Mouse (Mus musculus) thymus, postnatal 10 days (tissue): ENCODE results near the gene Ism1.
A peak's percentile ranks its signal among the peaks of the same experiment; 100 is the strongest.

Source experiments
- DNase-seq, 2 experiments: peaks; one replicate each; pipeline ENCODE4 v3.0.0; 2021; ENCODE audit warnings: low spot score in 2 of 2

Ism1 gene

GRCm38 (mm10) chr2:139714206-139714605 lies 36.2 kb downstream of the Ism1 start:
- no peak for DNase-seq

DNA sequence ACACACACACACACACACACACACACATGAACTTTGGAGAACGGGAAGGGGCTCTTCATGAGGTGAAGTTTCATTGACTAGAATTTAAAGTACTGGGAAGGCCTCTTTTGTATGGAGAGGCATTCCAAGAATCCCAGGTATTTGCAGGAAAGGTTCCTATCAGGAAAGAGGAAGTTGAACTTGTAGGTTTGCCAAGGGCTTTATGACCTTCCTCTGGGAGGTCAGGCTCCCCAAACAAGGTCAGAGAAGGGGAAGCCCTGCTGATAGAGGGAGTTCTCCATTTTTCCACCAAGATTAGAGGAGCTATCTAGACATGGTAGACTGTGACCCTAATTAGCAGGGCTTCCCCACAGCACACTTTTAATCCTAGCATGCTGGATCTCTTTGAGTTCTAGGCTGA lies 39.8 kb downstream of the Ism1 start:
- no peak for DNase-seq

- DNase-seq: peak in 1 of 2 experiments; percentile 28
Observed at GRCm38 (mm10) chr2:139722700-139723099, 44.7 kb downstream of the Ism1 start.

GRCm38 (mm10) chr2:139723304-139723703 lies 45.3 kb downstream of the Ism1 start:
- no peak for DNase-seq

GRCm38 (mm10) chr2:139724202-139724838 lies 46.3 kb downstream of the Ism1 start:
- DNase-seq: no peak

GRCm38 (mm10) chr2:139725328-139725727 lies 47.4 kb downstream of the Ism1 start:
- no peak for DNase-seq

- DNase-seq: no peak
Observed at GRCm38 (mm10) chr2:139728060-139728459, 50.1 kb downstream of the Ism1 start.

DNA sequence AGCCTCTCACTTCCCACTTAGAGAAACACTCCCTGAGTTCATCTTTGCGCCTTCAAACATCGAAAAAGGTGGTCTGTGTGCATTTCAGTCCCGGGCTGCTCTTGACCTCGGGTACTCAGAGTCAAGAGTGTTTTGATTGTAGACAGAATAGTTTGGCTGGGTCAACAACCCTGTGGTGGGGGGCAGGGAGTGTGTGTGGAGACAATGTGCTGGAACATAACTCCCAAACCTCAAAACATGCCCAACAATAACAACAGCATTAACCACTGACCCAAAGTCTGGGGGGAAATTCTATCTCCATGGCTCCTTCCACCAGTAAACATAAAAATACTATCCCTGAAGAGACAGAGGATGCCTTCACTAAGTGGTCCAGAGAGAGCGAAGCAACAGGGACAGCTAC lies 51.4 kb downstream of the Ism1 start:
- no peak for DNase-seq

DNA sequence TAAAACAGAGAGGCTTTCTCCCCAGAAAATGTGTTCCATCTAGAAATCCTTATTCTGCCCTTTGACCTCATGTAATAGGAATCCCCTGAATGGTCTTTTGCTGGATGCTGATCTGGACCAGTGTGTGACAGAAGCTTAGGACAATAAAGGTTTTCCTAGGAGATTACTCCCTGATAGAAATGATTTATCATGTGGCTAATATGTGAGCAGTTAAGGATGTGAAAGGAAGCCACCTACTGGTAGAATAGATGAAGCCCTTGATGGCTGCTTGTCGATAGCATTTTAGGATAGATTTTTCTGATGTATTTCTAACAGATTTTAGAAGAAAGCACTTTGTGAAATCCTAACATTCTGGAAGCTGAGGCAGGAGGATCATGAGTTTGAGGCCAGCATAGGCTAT lies 64.4 kb downstream of the Ism1 start:
- no peak for DNase-seq

GRCm38 (mm10) chr2:139757021-139757420 lies 79.0 kb downstream of the Ism1 start:
- DNase-seq: no peak

GRCm38 (mm10) chr2:139757456-139757855 lies 79.5 kb downstream of the Ism1 start:
- DNase-seq: no peak

DNA sequence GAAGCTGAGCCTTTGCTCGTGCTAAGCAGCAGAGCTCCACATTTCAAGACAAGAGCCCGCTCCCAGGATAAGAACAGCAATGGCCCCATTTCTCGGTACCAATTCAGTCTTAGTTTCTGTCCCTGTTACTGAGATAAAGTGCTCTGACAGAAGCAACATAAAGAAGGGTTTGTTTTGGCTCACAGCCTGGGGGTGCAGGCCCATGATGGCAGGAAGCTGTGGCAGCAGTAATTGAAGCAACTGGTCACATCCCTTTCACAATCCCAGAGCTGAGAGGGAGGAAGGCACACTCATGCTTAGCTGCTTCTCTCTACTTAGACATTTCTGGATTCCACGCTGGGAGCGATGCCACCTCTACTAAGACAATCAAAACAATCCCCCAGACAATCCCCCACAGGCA lies 86.4 kb downstream of the Ism1 start:
- DNase-seq: no peak

DNA sequence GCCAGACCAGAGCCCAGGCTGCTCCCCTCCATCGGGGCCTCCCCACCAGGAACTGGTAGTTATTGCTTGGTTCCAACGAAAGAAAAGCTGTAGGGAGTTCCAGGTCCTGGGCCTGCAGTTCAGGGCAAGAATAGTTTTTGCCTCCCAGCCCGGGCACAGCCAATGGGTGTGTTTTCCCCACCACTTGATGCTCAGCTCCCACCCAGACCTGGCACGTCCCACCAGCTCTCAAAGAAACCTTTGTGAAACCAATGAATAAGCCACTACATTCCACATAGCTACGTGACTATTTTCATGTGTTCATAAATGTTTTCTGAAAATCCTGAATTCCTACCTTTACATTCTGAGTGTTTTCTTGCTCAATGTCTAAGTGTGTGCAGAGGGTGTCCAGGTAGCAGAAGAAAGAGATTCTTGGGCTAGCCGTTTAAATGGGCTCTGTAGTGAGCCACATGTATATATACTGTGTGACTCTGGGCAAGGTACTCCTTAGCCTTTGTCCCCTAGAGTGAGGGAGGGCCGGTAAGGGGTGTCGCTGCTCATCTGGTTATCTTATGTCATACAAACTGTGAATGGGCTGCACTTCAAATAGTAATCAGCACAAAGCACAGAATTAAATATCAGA lies 97.1 kb downstream of the Ism1 start:
- DNase-seq: no peak

DNA sequence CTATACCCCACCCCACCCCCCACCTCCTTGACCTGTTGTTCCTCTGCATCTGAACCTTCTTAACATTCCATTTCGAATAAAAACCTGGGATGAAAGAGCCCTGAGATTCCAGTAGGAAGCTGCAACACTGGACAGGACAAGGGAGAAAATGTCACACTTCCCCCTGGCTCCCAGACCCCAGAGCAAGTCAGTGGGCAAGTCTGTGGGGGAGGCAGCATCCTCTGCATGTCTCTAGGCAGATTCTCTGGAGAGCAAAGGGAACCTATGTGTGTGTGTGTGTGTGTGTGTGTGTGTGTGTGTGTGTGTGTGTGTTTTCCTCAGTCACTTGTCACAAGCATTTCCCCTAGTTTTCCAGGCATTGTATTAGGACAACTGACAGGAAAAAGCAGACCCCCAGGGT lies 98.7 kb downstream of the Ism1 start:
- no peak for DNase-seq

DNA sequence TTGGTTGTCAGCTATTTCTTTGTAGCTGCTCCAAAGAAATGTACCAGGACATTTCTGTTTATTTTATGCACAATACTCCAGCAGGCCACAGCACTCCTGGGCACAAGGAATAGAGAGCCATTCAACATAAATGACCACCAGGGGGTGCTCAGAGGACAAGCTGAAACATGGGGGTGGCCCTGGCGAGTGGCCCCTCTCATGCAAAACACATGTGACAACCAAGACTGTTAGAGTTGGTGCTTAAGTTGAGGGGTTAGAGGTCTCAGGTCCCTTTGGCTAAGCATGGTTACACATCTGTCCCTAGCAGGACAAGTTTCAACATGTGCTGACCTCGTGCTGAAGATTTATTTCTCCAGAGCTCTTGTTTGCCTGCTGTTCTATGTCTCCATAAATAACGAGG lies 100.3 kb downstream of the Ism1 start:
- DNase-seq: peak; percentile 16 to 71

GRCm38 (mm10) chr2:139783318-139783850 lies 105.4 kb downstream of the Ism1 start:
- DNase-seq: no peak

DNA sequence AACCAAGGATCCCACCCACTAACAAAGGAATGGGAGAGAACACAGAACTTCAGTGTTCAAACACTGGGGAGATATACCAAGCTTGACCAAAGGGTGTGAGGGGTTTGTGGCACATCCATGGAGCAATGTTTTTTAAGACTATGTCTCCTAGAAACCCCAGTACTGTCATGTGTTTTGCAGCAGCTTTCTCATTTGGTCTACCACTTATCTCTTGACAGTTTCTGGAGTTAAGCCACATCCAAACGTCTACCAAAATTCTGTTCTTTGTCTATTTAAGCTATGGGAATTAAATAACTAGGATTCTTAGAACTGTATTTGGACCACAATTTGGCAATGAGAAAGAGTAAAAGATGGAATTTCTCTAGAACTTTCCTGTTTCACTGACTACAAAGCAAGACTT lies 106.5 kb downstream of the Ism1 start:
- no peak for DNase-seq

GRCm38 (mm10) chr2:139784946-139785345 lies 107.0 kb downstream of the Ism1 start:
- DNase-seq: no peak

DNA sequence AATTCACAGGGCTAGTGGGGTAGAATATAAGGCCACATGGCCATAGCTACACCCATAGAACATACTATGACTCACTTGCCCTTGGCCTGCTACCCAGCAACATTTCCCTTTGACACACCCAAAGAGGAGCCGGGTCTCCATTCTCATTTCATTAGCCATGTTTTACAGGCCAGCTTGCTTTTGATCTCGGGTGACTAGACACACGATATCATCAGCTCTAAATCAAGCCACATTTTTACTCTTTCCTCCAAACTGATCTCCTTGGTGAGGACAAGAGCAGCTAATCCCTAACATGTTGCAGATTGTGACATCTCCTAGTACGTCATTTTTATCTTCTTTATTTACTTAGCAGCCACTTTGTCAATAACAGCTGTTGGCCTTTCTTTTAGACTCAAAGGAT lies 110.7 kb downstream of the Ism1 start:
- no peak for DNase-seq

DNA sequence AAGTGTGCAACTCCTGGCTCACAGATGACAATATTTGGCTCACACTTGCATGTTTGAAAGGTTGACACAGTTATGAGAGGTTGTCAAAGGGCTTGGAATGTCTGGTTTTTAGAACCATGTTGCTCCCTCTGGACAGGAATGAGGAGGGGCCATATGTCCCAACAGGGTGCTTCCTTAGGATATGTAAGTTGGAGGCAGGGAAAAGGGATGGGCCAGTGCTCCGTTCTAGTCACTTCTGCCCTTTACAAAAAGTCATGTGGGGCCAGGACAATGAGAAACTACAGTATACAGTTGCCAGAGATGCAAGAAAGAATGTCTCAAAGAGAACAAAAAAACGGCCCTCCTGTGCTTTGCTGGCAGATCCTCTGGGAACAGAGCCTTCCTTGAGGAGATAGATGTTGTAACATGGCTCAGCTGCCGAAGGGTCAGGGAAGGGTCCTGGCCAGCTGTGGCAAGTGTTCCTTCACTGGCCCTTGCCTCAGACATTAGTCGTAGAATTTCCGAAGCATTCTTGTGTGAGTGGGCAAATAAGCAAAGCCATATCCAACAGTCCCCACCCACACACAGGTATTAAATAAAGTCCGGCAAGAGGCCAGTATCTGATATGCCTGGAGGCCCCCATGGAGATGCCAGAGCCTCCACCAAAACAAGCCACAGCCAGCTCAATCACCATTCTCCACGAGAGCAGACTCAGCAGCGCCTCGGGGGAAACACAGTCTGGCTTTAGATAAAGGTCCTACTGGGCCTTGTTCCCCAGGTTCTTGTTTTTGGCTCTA lies 114.6 kb downstream of the Ism1 start:
- no peak for DNase-seq

DNA sequence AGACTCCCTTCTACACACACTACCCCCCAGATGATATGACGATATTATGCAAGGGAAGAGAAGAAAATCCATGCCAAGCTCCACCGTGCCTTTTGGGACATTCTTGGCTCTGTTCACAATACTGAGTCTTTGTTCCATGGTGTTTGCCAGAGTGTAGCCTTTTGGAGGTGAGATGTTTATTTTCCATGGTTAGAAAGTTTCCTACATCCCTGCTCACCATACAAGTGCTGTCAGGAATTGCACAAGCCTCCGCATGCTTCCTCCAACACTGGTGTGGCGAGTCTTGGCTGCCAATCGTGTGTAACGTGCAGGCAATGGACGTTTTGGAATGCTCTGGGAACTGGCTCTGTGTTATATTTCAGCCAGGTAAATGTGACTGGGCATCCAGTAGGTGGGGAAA lies 126.1 kb downstream of the Ism1 start:
- DNase-seq: no peak

- no peak for DNase-seq
Observed at GRCm38 (mm10) chr2:139807887-139808286, 129.9 kb downstream of the Ism1 start.
